Mouse (Mus musculus) lung, adult 2 months (tissue): Measurements from ENCODE around the gene Pdzrn3.

Experiments
- CTCF ChIP-seq: fragments of 200-500 bp; IDR thresholded peaks from 2 replicates; pipeline ENCODE4 v1.5.1; 2011; ENCODE audit warnings: mild to moderate bottlenecking, low read length, control low read depth; ENCODE audit not compliant: insufficient read depth
- POLR2A ChIP-seq: fragments of 200-500 bp; IDR thresholded peaks from 2 replicates; pipeline ENCODE4 v1.6.1; 2011; ENCODE audit warnings: low read depth, mild to moderate bottlenecking, control low read depth, low read length, borderline replicate concordance; ENCODE audit errors: extremely low read depth

- TF ChIP-seq CTCF (no peak), POLR2A (no peak)
These were observed 29.2 kb downstream of the Pdzrn3 start for GRCm38 (mm10) chr6:101348496-101348895.
